Mouse (Mus musculus): ENCODE measurements around the gene Klhdc8a.

GRCm38 (mm10) chr1:132333675-132334141 lies 35.3 kb downstream of the Klhdc8a start:
- TF ChIP-seq POLR2A (IDR thresholded peaks at IDR 0.05; ENCODE audit: insufficient read depth, low read depth, low read length) (no peak), CTCF (IDR thresholded peaks at IDR 0.05; ENCODE audit: insufficient read depth, low read depth, low read length) (no peak)

All from olfactory bulb, adult 2 months (tissue).